Mouse (Mus musculus): ENCODE data around the gene Fam53b. TPM values are rescaled to one million over a fixed set of nuclear protein-coding genes. Genes with fewer than 3 reads are reported as not detected.
A peak's percentile ranks its signal among the peaks of the same experiment; 100 is the strongest.

The Fam53b gene
- total and polyA plus RNA-seq, 2 experiments from 2014 or later: 9.4 to 17.3 TPM

- 36% methylated on average over 6 of the region's 6 CpGs for WGBS
Measured at GRCm38 (mm10) chr7:132809721-132810120, 4.0 kb downstream of the Fam53b start.

GRCm38 (mm10) chr7:132808841-132809682, 4.6 kb downstream of the Fam53b start:
- DNase-seq (ENCODE audit: low spot score) (peak; percentile 61), ATAC-seq (ENCODE audit: low FRiP score) (no peak)
- Histone ChIP-seq H3K4me3 (ENCODE audit: low read depth, low read length) (no peak overlapping the region), H3K27me3 (ENCODE audit: insufficient read depth, low read length) (no peaks in the 10 kb centered on the region), H3K9ac (replicated peaks; ENCODE audit: low read length, poor library complexity, severe bottlenecking) (no peak overlapping the region), H3K4me2 (ENCODE audit: low read depth, low read length, poor library complexity, severe bottlenecking) (peak overlapping the region; percentile 35; the same call in 1 of the 2 replicates), H3K4me1 (ENCODE audit: insufficient read depth, low read length) (peaks cover 14% of the 10 kb centered on the region), H3K36me3 (ENCODE audit: insufficient read depth, low read length) (no peaks in the 10 kb centered on the region), H3K9me3 (ENCODE audit: low read length) (no peaks in the 10 kb centered on the region), H3K27ac (ENCODE audit: low read depth, low read length) (peak overlapping the region; percentile 55; the same call in 1 of the 2 replicates)
- peak; percentile 37 for TF ChIP-seq CTCF (IDR thresholded peaks at IDR 0.05)
- WGBS: 5% methylated on average over 20 of the region's 20 CpGs

More at GRCm38 (mm10) chr7:132809721-132810120, 4.0 kb downstream of the Fam53b start:
- Histone ChIP-seq H3K27ac (ENCODE audit: low read depth, low read length) (no peak overlapping the region), H3K9ac (replicated peaks; ENCODE audit: low read length, poor library complexity, severe bottlenecking) (no peak overlapping the region), H3K27me3 (ENCODE audit: insufficient read depth, low read length) (no peaks in the 10 kb centered on the region), H3K4me3 (ENCODE audit: low read depth, low read length) (no peak overlapping the region), H3K4me1 (ENCODE audit: insufficient read depth, low read length) (peaks cover 14% of the 10 kb centered on the region), H3K9me3 (ENCODE audit: low read length) (no peaks in the 10 kb centered on the region), H3K36me3 (ENCODE audit: insufficient read depth, low read length) (no peaks in the 10 kb centered on the region), H3K4me2 (ENCODE audit: low read depth, low read length, poor library complexity, severe bottlenecking) (0 out of 2 replicates have a peak overlapping the region, but pooled peaks have one; percentile 35)
- no peak for TF ChIP-seq CTCF (IDR thresholded peaks at IDR 0.05)
- no peak for ATAC-seq (ENCODE audit: low FRiP score)
- no peak for DNase-seq (ENCODE audit: low spot score)

DNA sequence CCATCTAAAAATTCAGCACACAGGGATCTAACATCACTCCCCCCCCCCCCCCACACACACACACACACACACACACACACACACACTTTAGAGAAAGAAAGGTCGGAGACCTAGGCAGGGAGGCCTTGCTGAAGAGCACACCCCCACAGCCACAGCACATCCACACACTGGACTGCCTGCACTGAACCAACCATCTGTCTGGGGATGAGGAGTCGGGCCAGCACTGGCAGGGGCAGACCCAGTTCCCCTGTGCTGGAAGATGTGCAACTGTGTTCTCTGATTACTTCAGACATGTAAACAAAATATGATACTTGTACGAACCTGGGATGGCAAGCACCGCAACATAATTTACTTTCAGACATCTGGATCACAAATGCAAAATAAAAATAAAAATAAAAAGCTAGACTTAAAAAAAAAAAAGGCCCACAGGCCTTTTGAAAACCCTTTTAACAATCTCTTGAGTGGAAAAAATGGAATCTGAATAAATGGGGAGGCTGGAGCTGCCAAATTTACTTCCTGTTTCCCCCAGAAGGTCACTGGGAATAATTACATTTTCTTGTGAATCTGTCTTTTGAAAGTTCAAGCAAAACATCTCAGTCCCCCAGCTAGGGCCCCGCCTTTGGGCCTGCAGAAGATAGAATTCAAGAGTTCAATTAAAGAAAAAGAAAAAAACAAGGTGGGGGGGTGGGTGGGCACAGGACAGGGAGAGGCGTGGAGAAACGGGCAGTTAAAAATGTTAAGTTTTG, 5.5 kb downstream of the Fam53b start:
- Histone ChIP-seq H3K4me1 (ENCODE audit: insufficient read depth, low read length) (peaks cover 14% of the 10 kb centered on the region), H3K27ac (ENCODE audit: low read depth, low read length) (no peak overlapping the region), H3K36me3 (ENCODE audit: insufficient read depth, low read length) (no peaks in the 10 kb centered on the region), H3K4me2 (ENCODE audit: low read depth, low read length, poor library complexity, severe bottlenecking) (no peak overlapping the region; the same call in 1 of the 2 replicates), H3K4me3 (ENCODE audit: low read depth, low read length) (no peak overlapping the region), H3K9ac (replicated peaks; ENCODE audit: low read length, poor library complexity, severe bottlenecking) (no peak overlapping the region), H3K27me3 (ENCODE audit: insufficient read depth, low read length) (no peaks in the 10 kb centered on the region), H3K9me3 (ENCODE audit: low read length) (no peaks in the 10 kb centered on the region)
- WGBS: 52% methylated on average over 7 of the region's 7 CpGs
- ATAC-seq (ENCODE audit: low FRiP score): no peak
- DNase-seq (ENCODE audit: low spot score): no peak
- no peak for TF ChIP-seq CTCF (IDR thresholded peaks at IDR 0.05)

DNA sequence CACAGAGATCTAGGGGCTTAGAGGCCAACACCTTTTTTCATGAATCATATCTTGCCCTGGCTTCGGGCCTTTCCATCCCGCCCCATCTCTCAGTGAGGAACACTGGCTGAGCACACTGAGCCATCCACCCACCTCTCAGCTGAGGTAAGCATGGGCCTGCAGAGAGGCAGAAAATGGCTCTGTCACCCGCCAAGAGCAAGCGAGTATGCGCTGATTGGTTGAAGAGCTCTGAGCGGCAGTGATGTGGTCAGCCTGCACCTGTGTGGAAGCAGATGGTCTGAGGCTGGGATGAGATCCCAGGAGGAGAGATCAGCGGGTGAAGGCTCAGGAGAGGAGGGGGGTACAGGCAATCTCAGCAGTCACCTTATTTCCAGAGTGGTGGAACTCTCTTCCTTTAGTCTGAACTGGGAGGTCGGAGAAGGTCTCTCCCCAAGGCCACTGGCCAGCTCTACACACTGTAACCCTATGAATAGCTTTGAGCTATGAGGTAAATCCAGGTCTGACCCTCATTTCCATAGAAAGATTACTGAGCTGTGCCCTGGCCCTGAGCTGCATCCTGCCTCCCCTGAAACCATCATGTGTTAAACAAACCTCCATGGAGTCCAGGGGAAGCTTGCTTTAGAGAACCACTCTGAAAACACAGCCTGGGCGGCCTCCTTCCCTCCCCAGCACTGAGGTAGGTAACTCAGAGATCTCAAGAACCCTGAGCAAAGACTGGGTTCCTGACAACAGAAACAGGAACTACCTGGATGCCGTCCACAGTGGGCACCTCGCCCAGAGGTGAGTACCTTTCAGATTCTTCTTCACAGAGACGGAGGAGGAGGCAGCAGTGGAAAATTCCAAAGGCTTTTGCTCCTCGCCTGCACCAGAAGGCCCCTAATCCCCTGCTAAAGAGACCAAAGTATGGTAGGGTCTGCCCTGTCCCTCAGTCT, 6.5 kb downstream of the Fam53b start:
- Histone ChIP-seq H3K27me3 (ENCODE audit: insufficient read depth, low read length) (no peaks in the 10 kb centered on the region), H3K27ac (ENCODE audit: low read depth, low read length) (peak overlapping the region; percentile 47; the same call in 1 of the 2 replicates), H3K4me3 (ENCODE audit: low read depth, low read length) (no peak overlapping the region), H3K4me2 (ENCODE audit: low read depth, low read length, poor library complexity, severe bottlenecking) (no peak overlapping the region), H3K9me3 (ENCODE audit: low read length) (no peaks in the 10 kb centered on the region), H3K4me1 (ENCODE audit: insufficient read depth, low read length) (peaks cover 13% of the 10 kb centered on the region), H3K36me3 (ENCODE audit: insufficient read depth, low read length) (peaks cover 4% of the 10 kb centered on the region; the same call in 1 of the 2 replicates), H3K9ac (replicated peaks; ENCODE audit: low read length, poor library complexity, severe bottlenecking) (no peak overlapping the region)
- DNase-seq (ENCODE audit: low spot score) (no peak), ATAC-seq (ENCODE audit: low FRiP score) (no peak)
- no peak for TF ChIP-seq CTCF (IDR thresholded peaks at IDR 0.05)
- WGBS: 62% methylated on average over 13 of the region's 13 CpGs

GRCm38 (mm10) chr7:132806286-132806685, 7.4 kb downstream of the Fam53b start:
- H3K4me1 ChIP-seq (ENCODE audit: insufficient read depth, low read length): peaks cover 6% of the 10 kb centered on the region; the same call in 1 of the 2 replicates
- ATAC-seq (ENCODE audit: low FRiP score): 0 out of 2 replicates have a peak, but pooled peaks have one; percentile 24

More at GRCm38 (mm10) chr7:132806286-132806685, 7.4 kb downstream of the Fam53b start:
- H3K36me3 ChIP-seq (ENCODE audit: insufficient read depth, low read length): peaks cover 4% of the 10 kb centered on the region; the same call in 1 of the 2 replicates
- no peak for TF ChIP-seq CTCF (IDR thresholded peaks at IDR 0.05)
- H3K27ac ChIP-seq (ENCODE audit: low read depth, low read length): peak overlapping the region; percentile 47; the same call in 1 of the 2 replicates
- H3K9me3 ChIP-seq (ENCODE audit: low read length): no peaks in the 10 kb centered on the region
- H3K4me3 ChIP-seq (ENCODE audit: low read depth, low read length): no peak overlapping the region
- DNase-seq (ENCODE audit: low spot score): peak; percentile 77
- H3K4me2 ChIP-seq (ENCODE audit: low read depth, low read length, poor library complexity, severe bottlenecking): no peak overlapping the region
- 43% methylated on average over 5 of the region's 5 CpGs for WGBS
- H3K27me3 ChIP-seq (ENCODE audit: insufficient read depth, low read length): no peaks in the 10 kb centered on the region
- 0 out of 2 replicates have a peak overlapping the region, but pooled peaks have one; percentile 4 for H3K9ac ChIP-seq (replicated peaks; ENCODE audit: low read length, poor library complexity, severe bottlenecking)
